In the genomic region with DNA sequence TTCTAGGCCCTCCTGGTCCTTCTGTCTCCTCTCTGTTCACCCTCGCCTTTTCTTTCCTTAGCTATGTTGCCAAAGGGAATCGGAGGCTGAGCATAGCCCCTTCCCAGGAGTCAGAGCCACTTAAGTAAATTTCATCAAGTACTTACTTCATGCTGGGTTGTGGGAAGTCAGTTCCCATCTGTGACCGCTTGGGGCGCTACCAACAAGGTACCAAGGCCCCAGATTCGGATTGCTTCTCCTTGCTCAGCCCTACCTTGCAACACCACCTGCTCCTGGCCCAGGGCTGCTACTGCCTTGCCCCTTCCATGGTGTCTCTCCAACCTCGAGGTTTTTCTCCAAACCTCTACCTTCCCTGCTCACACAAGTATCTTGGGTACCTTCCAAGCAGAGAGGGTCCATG, we compare ENCODE assay signal across 8 mouse cellular contexts. TPM values are rescaled to one million over a fixed set of nuclear protein-coding genes. Genes with fewer than 3 reads are reported as not detected.
DNase-seq lines count a peak whose midpoint lies in the region; ATAC-seq and TF ChIP-seq lines count a peak whose summit lies in the region.

No protein-coding gene starts in this region.

- H3K79me2 ChIP-seq in C2C12 (ENCODE audit: control insufficient read depth, insufficient read depth), result no peaks in the 10 kb centered on the region

- intact Hi-C loops in gastrocnemius, adult 2 months (cut with DNase I), result no loop called here
- intact Hi-C loops in gastrocnemius, postnatal 14 days (cut with DNase I; ENCODE audit: low total_unique reads), result no loop called here
- intact Hi-C loops in left cerebral cortex, postnatal 4 days (cut with DNase I), result no loop called here

- peak; percentile 40; the same call in 1 of the 2 replicates for ATAC-seq in megakaryocyte, adult 5-6 weeks (ENCODE audit: poor library complexity, severe bottlenecking)
- no peak for ATAC-seq in intestine, embryonic 16.5 days

- no peaks in the 10 kb centered on the region for H3K9me3 ChIP-seq in intestine, embryonic 16.5 days (ENCODE audit: control insufficient read depth, low read length)

- no peak overlapping the region for H3K4me2 ChIP-seq in intestine, embryonic 16.5 days (ENCODE audit: low read depth, low read length)

- 50% methylated on average over 6 of the region's 6 CpGs for WGBS in intestine, embryonic 16.5 days

- no peaks in the 10 kb centered on the region for H3K79me3 ChIP-seq in C2C12 (ENCODE audit: low read depth)

- H3K4me3 ChIP-seq in gastrocnemius, adult 2 months, result no peak overlapping the region
- H3K4me3 ChIP-seq in C2C12 (ENCODE audit: insufficient read depth, poor library complexity, severe bottlenecking), result no peak overlapping the region
- H3K4me3 ChIP-seq in intestine, embryonic 16.5 days (ENCODE audit: low read length), result no peak overlapping the region

- H3K36me3 ChIP-seq in C2C12 (ENCODE audit: control insufficient read depth, insufficient read depth), result no peaks in the 10 kb centered on the region
- H3K36me3 ChIP-seq in intestine, embryonic 16.5 days (ENCODE audit: control insufficient read depth, insufficient read depth, low read length), result no peaks in the 10 kb centered on the region

- no peaks in the 10 kb centered on the region for H3K27me3 ChIP-seq in C2C12 (ENCODE audit: control insufficient read depth, insufficient read depth, insufficient read length)
- no peaks in the 10 kb centered on the region for H3K27me3 ChIP-seq in intestine, embryonic 16.5 days (replicated peaks; ENCODE audit: control insufficient read depth, insufficient read depth, low read length)

- DNase-seq in gastrocnemius, adult 2 months, result no peak
- DNase-seq in gastrocnemius, postnatal 14 days, result no peak
- DNase-seq in brain, embryonic 14.5 days (ENCODE audit: low read depth), result no peak
- no peak for DNase-seq in urinary bladder, postnatal 25 days (ENCODE audit: low spot score)
- no peak for DNase-seq in left cerebral cortex, postnatal 4 days

- H3K4me1 ChIP-seq in intestine, embryonic 16.5 days (ENCODE audit: control insufficient read depth, insufficient read depth, low read length), result no peaks in the 10 kb centered on the region

- no peak overlapping the region for H3ac ChIP-seq in C2C12 (ENCODE audit: control insufficient read depth, insufficient read length, low read depth)

- TF ChIP-seq CTCF in gastrocnemius, adult 2 months (IDR thresholded peaks at IDR 0.05), result peak; percentile 57
- TF ChIP-seq CTCF in C2C12 (IDR thresholded peaks at IDR 0.05; ENCODE audit: control insufficient read depth, insufficient read depth, insufficient read length), result peak; percentile 22
- TF ChIP-seq CTCF in brain, embryonic 14.5 days (IDR thresholded peaks at IDR 0.05; ENCODE audit: borderline replicate concordance, extremely low read depth, insufficient read depth, insufficient read length), result peak; percentile 52; the same call in 1 of the 2 replicates

- H3K9ac ChIP-seq in intestine, embryonic 16.5 days (ENCODE audit: low read depth, low read length), result no peak overlapping the region

- H3K27ac ChIP-seq in gastrocnemius, adult 2 months, result no peak overlapping the region
- no peak overlapping the region for H3K27ac ChIP-seq in intestine, embryonic 16.5 days (ENCODE audit: low read length)

- TF ChIP-seq POLR2A in brain, embryonic 14.5 days (IDR thresholded peaks at IDR 0.05; ENCODE audit: borderline replicate concordance, extremely low read depth, insufficient read depth, insufficient read length, poor library complexity, severe bottlenecking), result no peak

TF ChIP-seq in C2C12, 6 proteins besides CTCF, POLR2A, EP300 and RAD21:
- TF ChIP-seq MYOG (IDR thresholded peaks at IDR 0.05; ENCODE audit: control insufficient read depth, extremely low read depth, insufficient read length) (no peak), MAX (IDR thresholded peaks at IDR 0.05) (no peak), USF1 (IDR thresholded peaks at IDR 0.05; ENCODE audit: low read depth) (no peak), FOSL1 (IDR thresholded peaks at IDR 0.05; ENCODE audit: insufficient read depth, low read length, poor library complexity, severe bottlenecking) (no peak), CEBPB (IDR thresholded peaks at IDR 0.05; ENCODE audit: low read depth) (no peak), MYOD1 (IDR thresholded peaks at IDR 0.05; ENCODE audit: control insufficient read depth, insufficient read length, low read depth) (no peak)

RNA-seq across cellular contexts. Expression of a gene that starts 5.3 kb away (rescaled TPM):
- total RNA-seq in gastrocnemius, adult 2 months (2021), result under 1 TPM; 0.08 to 0.17 TPM
- under 1 TPM; 0.53 to 0.58 TPM for total RNA-seq in gastrocnemius, postnatal 14 days (2021)
- polyA plus RNA-seq in C2C12 (2012; fragmentation: generic; extraction: Trizol), result 15.6 TPM
- polyA plus RNA-seq in brain, embryonic 14.5 days (2012; rRNA removed), result 9.7 and 11.9 TPM in 2 replicates
- total RNA-seq in megakaryocyte, adult 5-6 weeks (2015), result not detected in 2 replicates
- total RNA-seq in megakaryocyte, adult 5-6 weeks (2017), result not detected in 2 replicates
- polyA plus RNA-seq in intestine, embryonic 16.5 days (2015; fragmentation: Nextera tagmentation; extraction: Ambion mirVana), result 20.0 and 23.8 TPM in 2 replicates
- 10 to 100 TPM; 92.5 to 94.7 TPM for total RNA-seq in left cerebral cortex, postnatal 4 days (2021)

RNA-seq across cellular contexts. Expression of a gene that starts 51.7 kb away (rescaled TPM):
- total RNA-seq in gastrocnemius, adult 2 months (2021), result 1 to 10 TPM; 3.8 to 4.2 TPM
- total RNA-seq in gastrocnemius, postnatal 14 days (2021), result 1 to 10 TPM; 3.9 to 7.3 TPM
- 0.06 TPM for polyA plus RNA-seq in C2C12 (2012; fragmentation: generic; extraction: Trizol)
- 4.6 and 4.9 TPM in 2 replicates for polyA plus RNA-seq in brain, embryonic 14.5 days (2012; rRNA removed)
- total RNA-seq in megakaryocyte, adult 5-6 weeks (2015), result 99.6 and 105 TPM in 2 replicates
- 88.0 and 148 TPM in 2 replicates for total RNA-seq in megakaryocyte, adult 5-6 weeks (2017)
- 3.4 and 5.3 TPM in 2 replicates for polyA plus RNA-seq in intestine, embryonic 16.5 days (2015; fragmentation: Nextera tagmentation; extraction: Ambion mirVana)
- 10 to 100 TPM; 10.2 to 10.7 TPM for total RNA-seq in left cerebral cortex, postnatal 4 days (2021)

RNA-seq across cellular contexts. Expression of a gene that starts 58.7 kb away (rescaled TPM):
- total RNA-seq in gastrocnemius, adult 2 months (2021), result 10 to 100 TPM in 1 of 2 experiments, 1 to 10 TPM in 1; 8.9 to 11.7 TPM
- 10 to 100 TPM; 14.8 to 21.9 TPM for total RNA-seq in gastrocnemius, postnatal 14 days (2021)
- not detected for polyA plus RNA-seq in C2C12 (2012; fragmentation: generic; extraction: Trizol)
- polyA plus RNA-seq in brain, embryonic 14.5 days (2012; rRNA removed), result 0.16 and 0.22 TPM in 2 replicates
- not detected in 2 replicates for total RNA-seq in megakaryocyte, adult 5-6 weeks (2015)
- total RNA-seq in megakaryocyte, adult 5-6 weeks (2017), result not detected in 2 replicates
- polyA plus RNA-seq in intestine, embryonic 16.5 days (2015; fragmentation: Nextera tagmentation; extraction: Ambion mirVana), result 4.4 and 4.5 TPM in 2 replicates
- under 1 TPM; 0.70 to 0.95 TPM for total RNA-seq in left cerebral cortex, postnatal 4 days (2021)

Comparison
In these comparisons a context has a peak if more than half of its experiments do, and no peak if none do; other contexts are left out.
1. RNA of a gene that starts 5.3 kb away (total RNA-seq): 92.5 to 94.7 TPM in left cerebral cortex, postnatal 4 days; 0.53 to 0.58 TPM in gastrocnemius, postnatal 14 days, 0.08 to 0.17 TPM in gastrocnemius, adult 2 months and not detected in megakaryocyte, adult 5-6 weeks; every median in the first group is over 10 times any median in the second.
2. RNA of a gene that starts 51.7 kb away (total RNA-seq): 88.0 to 148 TPM in megakaryocyte, adult 5-6 weeks; 10.2 to 10.7 TPM in left cerebral cortex, postnatal 4 days, 3.9 to 7.3 TPM in gastrocnemius, postnatal 14 days and 3.8 to 4.2 TPM in gastrocnemius, adult 2 months; every median in the first group is over 4 times any median in the second.
3. RNA of a gene that starts 58.7 kb away (total RNA-seq): 14.8 to 21.9 TPM in gastrocnemius, postnatal 14 days and 8.9 to 11.7 TPM in gastrocnemius, adult 2 months; 0.70 to 0.95 TPM in left cerebral cortex, postnatal 4 days and not detected in megakaryocyte, adult 5-6 weeks; every median in the first group is over 4 times any median in the second.
4. Peak in every context shown above with its lines, with median percentiles within 50 percentile points of each other: CTCF ChIP-seq.